ENCODE assay signal across 10 mouse cellular contexts in genomic region chr10:94329962-94330361, GRCm38 (mm10). TPM values are rescaled to one million over a fixed set of nuclear protein-coding genes. Genes with fewer than 3 reads are reported as not detected.
A peak's percentile ranks its signal among the peaks of the same experiment; 100 is the strongest.
DNase-seq lines count a peak whose midpoint lies in the region; ATAC-seq lines count a peak whose summit lies in the region.
"Had no signal": no experiment of that assay in that cellular context is flagged by ENCODE, and none has a peak within 500 bp of the region (broad histone marks: within the 10 kb centered on the region; RNA-seq: fewer than 3 reads in every experiment).

No protein-coding gene starts in this region.

- no peak overlapping the region for H3K9ac ChIP-seq in forebrain, embryonic 14.5 days (ENCODE audit: low read length)
- H3K9ac ChIP-seq in forebrain, embryonic 12.5 days, result no peak overlapping the region
- H3K9ac ChIP-seq in lung, embryonic 15.5 days, result no peak overlapping the region
- no peak overlapping the region for H3K9ac ChIP-seq in embryonic facial prominence, embryonic 14.5 days (ENCODE audit: low read depth, low read length)

- no peaks in the 10 kb centered on the region for H3K9me3 ChIP-seq in forebrain, embryonic 14.5 days (replicated peaks; ENCODE audit: control insufficient read depth, low read length)
- H3K9me3 ChIP-seq in forebrain, embryonic 12.5 days, result no peaks in the 10 kb centered on the region
- H3K9me3 ChIP-seq in lung, embryonic 15.5 days, result no peaks in the 10 kb centered on the region
- peaks cover 3% of the 10 kb centered on the region; the same call in 1 of the 2 replicates for H3K9me3 ChIP-seq in embryonic facial prominence, embryonic 14.5 days (ENCODE audit: control insufficient read depth, low read length)

- WGBS in forebrain, embryonic 14.5 days, result 25% methylated on average over 5 of the region's 5 CpGs
- WGBS in forebrain, embryonic 12.5 days, result 57% methylated on average over 5 of the region's 5 CpGs
- 20% methylated on average over 5 of the region's 5 CpGs for WGBS in lung, embryonic 15.5 days
- 32% methylated on average over 5 of the region's 5 CpGs for WGBS in embryonic facial prominence, embryonic 14.5 days

- DNase-seq in forebrain, embryonic 14.5 days (ENCODE audit: low spot score), result peak; percentile 75
- DNase-seq in lung, postnatal 36 days, result no peak
- DNase-seq in embryonic facial prominence, embryonic 14.5 days (ENCODE audit: low spot score), result peak; percentile 82
- peak; percentile 56 to 63 for DNase-seq in kidney, postnatal 4 days
- no peak for DNase-seq in thymus, adult 18-20 months
- no peak for DNase-seq in layer of hippocampus, adult 8-10 months (ENCODE audit: low spot score in 2 of 2)
- DNase-seq: thymus, postnatal 4 days had no signal

- no peak overlapping the region for H3K4me3 ChIP-seq in forebrain, embryonic 14.5 days (ENCODE audit: low read depth, low read length)
- H3K4me3 ChIP-seq in forebrain, embryonic 12.5 days (replicated peaks), result no peak overlapping the region
- H3K4me3 ChIP-seq in lung, embryonic 15.5 days, result no peak overlapping the region
- no peak overlapping the region for H3K4me3 ChIP-seq in embryonic facial prominence, embryonic 14.5 days (ENCODE audit: low read depth, low read length)

- no peaks in the 10 kb centered on the region for H3K36me3 ChIP-seq in forebrain, embryonic 14.5 days (ENCODE audit: control insufficient read depth, insufficient read depth, low read length)
- H3K36me3 ChIP-seq in forebrain, embryonic 12.5 days (replicated peaks), result no peaks in the 10 kb centered on the region
- no peaks in the 10 kb centered on the region for H3K36me3 ChIP-seq in lung, embryonic 15.5 days
- H3K36me3 ChIP-seq in embryonic facial prominence, embryonic 14.5 days (ENCODE audit: control insufficient read depth, insufficient read depth, low read length), result no peaks in the 10 kb centered on the region

- no peaks in the 10 kb centered on the region for H3K27me3 ChIP-seq in forebrain, embryonic 14.5 days (replicated peaks; ENCODE audit: control insufficient read depth, insufficient read depth, low read length)
- H3K27me3 ChIP-seq in forebrain, embryonic 12.5 days, result no peaks in the 10 kb centered on the region
- no peaks in the 10 kb centered on the region for H3K27me3 ChIP-seq in lung, embryonic 15.5 days
- no peaks in the 10 kb centered on the region for H3K27me3 ChIP-seq in embryonic facial prominence, embryonic 14.5 days (replicated peaks; ENCODE audit: control insufficient read depth, insufficient read depth, low read length)

- ATAC-seq in forebrain, embryonic 14.5 days, result peak; percentile 79
- ATAC-seq in forebrain, embryonic 12.5 days (ENCODE audit: low FRiP score), result no peak
- ATAC-seq in lung, embryonic 15.5 days (ENCODE audit: borderline replicate concordance, extremely low read depth, low FRiP score, low TSS enrichment), result peak; percentile 55; the same call in 1 of the 2 replicates
- ATAC-seq in embryonic facial prominence, embryonic 14.5 days (ENCODE audit: low read depth), result peak; percentile 81; the same call in 1 of the 2 replicates

- peaks cover 4% of the 10 kb centered on the region; the same call in 1 of the 2 replicates for H3K4me1 ChIP-seq in forebrain, embryonic 14.5 days (ENCODE audit: control insufficient read depth, insufficient read depth, low read length)
- peaks cover 6% of the 10 kb centered on the region for H3K4me1 ChIP-seq in forebrain, embryonic 12.5 days
- peaks cover 8% of the 10 kb centered on the region for H3K4me1 ChIP-seq in lung, embryonic 15.5 days
- H3K4me1 ChIP-seq in embryonic facial prominence, embryonic 14.5 days (ENCODE audit: control insufficient read depth, insufficient read depth, low read length), result 0 out of 2 replicates have a peak, but pooled peaks cover 7% of the 10 kb centered on the region

- H3K4me2 ChIP-seq in forebrain, embryonic 14.5 days (ENCODE audit: low read length), result no peak overlapping the region
- no peak overlapping the region for H3K4me2 ChIP-seq in forebrain, embryonic 12.5 days
- H3K4me2 ChIP-seq in lung, embryonic 15.5 days, result no peak overlapping the region
- H3K4me2 ChIP-seq in embryonic facial prominence, embryonic 14.5 days (ENCODE audit: low read depth, low read length), result no peak overlapping the region

- H3K27ac ChIP-seq in forebrain, embryonic 14.5 days (ENCODE audit: low read depth, low read length), result no peak overlapping the region
- H3K27ac ChIP-seq in forebrain, embryonic 12.5 days, result no peak overlapping the region
- no peak overlapping the region for H3K27ac ChIP-seq in lung, embryonic 15.5 days
- H3K27ac ChIP-seq in embryonic facial prominence, embryonic 14.5 days (replicated peaks; ENCODE audit: low read depth, low read length), result no peak overlapping the region
- H3K27ac ChIP-seq: macrophage had no signal

RNA-seq across cellular contexts. Expression of gene Tmcc3, which starts 18.2 kb away (rescaled TPM):
- 5.5 and 6.2 TPM in 2 replicates for polyA plus RNA-seq in forebrain, embryonic 14.5 days (2014; fragmentation: Nextera tagmentation; extraction: Ambion mirVana)
- polyA plus RNA-seq in forebrain, embryonic 12.5 days (2016; fragmentation: Nextera tagmentation; extraction: Ambion mirVana), result 5.2 and 5.3 TPM in 2 replicates
- 5.1 and 7.3 TPM in 2 replicates for polyA plus RNA-seq in lung, embryonic 15.5 days (2015; fragmentation: Nextera tagmentation; extraction: Ambion mirVana)
- 16.0 and 17.4 TPM in 2 replicates for polyA plus RNA-seq in embryonic facial prominence, embryonic 14.5 days (2014; fragmentation: Nextera tagmentation; extraction: Ambion mirVana)
- 10 to 100 TPM; 49.1 to 63.0 (median 53.8) TPM for total RNA-seq in layer of hippocampus, adult 8-10 months (2022)

RNA-seq across cellular contexts. Expression of gene Gm4792, which starts 31.5 kb away (rescaled TPM):
- 0.23 TPM in 1 of 2 replicates, not detected in the other for polyA plus RNA-seq in forebrain, embryonic 14.5 days (2014; fragmentation: Nextera tagmentation; extraction: Ambion mirVana)
- not detected in 2 replicates for polyA plus RNA-seq in forebrain, embryonic 12.5 days (2016; fragmentation: Nextera tagmentation; extraction: Ambion mirVana)
- polyA plus RNA-seq in lung, embryonic 15.5 days (2015; fragmentation: Nextera tagmentation; extraction: Ambion mirVana), result not detected in 2 replicates
- not detected in 2 replicates for polyA plus RNA-seq in embryonic facial prominence, embryonic 14.5 days (2014; fragmentation: Nextera tagmentation; extraction: Ambion mirVana)
- total RNA-seq in layer of hippocampus, adult 8-10 months (2022), result not detected
- polyA plus RNA-seq: macrophage had no signal

Comparison
In these comparisons a context has a peak if more than half of its experiments do, and no peak if none do; other contexts are left out.
1. DNase-seq: peak in forebrain, embryonic 14.5 days (single experiment), embryonic facial prominence, embryonic 14.5 days (single experiment) and kidney, postnatal 4 days (2 of 2); none in lung, postnatal 36 days (single experiment), thymus, adult 18-20 months (0 of 2) and layer of hippocampus, adult 8-10 months (0 of 2).